Mouse (Mus musculus): ENCODE data around the gene Lrmda.

The Lrmda gene

GRCm38 (mm10) chr14:22019252-22019948 lies at the start of gene Lrmda:
Gene Lrmda (plus strand): TSS chr14:22019712.
- DNase-seq (ENCODE audit: low spot score in 2 of 2), result peak; percentile 25 to 34

DNA sequence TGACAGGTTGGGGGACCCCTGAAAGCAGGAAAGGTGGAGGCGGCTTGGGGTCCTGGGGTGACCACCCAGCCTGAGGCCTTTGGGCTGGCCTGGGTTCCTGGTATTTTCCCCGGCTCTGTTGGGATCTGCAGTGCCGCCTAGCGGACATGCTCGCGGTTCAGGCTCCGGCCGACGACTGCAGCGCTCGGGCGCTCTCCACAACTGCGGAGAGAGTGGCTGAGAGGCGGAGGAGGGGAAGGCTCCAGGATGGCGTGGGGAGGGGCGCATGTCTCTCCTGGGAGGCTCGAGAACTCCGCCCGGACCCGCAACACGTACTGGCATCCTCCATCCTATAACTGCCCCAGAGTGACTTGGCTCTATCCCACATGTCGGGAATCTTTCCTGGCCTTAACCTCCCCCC lies 38.0 kb upstream of the Lrmda start:
- no peak for DNase-seq (ENCODE audit: low spot score in 2 of 2)

GRCm38 (mm10) chr14:21982096-21982591 lies 37.4 kb upstream of the Lrmda start:
- DNase-seq (ENCODE audit: low spot score in 2 of 2), result no peak

GRCm38 (mm10) chr14:21982592-21983310 lies 36.8 kb upstream of the Lrmda start:
- no peak for DNase-seq (ENCODE audit: low spot score in 2 of 2)

DNA sequence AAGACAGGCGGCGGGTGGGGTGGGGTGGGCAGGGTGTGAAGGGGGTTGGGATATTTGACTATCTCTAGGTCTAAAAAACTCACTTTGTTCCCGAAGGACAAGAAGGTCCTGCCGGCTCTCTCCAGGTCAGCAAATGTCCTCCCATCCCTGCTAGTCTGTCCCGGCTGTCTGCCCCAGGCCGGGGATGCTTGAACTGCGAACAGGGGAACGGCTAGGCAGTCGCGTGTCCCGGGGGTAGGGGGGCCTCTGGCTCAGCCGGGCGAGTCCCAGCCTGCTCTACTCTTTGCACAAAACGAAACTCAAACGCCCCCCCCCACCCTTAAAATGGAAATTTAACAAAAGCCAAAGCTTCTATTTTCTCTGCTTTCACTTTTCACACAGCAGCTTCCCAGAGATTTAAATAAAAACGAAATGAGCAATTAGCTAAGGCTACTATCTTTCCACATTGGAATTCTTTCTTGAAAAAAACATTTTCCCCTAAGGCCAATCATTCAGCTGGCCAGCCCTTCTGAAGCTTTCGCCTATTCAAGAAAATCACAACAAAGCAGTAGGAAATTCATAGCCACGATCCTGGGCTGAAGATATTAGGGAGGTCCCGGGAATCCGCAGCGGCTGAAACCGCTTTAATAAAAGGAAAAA lies 36.1 kb upstream of the Lrmda start:
- DNase-seq (ENCODE audit: low spot score in 2 of 2), result no peak

GRCm38 (mm10) chr14:21983950-21984730 lies 35.4 kb upstream of the Lrmda start:
- DNase-seq (ENCODE audit: low spot score in 2 of 2), result no peak

- DNase-seq (ENCODE audit: low spot score in 2 of 2), result no peak
Measured at GRCm38 (mm10) chr14:21984757-21985425, 34.6 kb upstream of the Lrmda start.

DNA sequence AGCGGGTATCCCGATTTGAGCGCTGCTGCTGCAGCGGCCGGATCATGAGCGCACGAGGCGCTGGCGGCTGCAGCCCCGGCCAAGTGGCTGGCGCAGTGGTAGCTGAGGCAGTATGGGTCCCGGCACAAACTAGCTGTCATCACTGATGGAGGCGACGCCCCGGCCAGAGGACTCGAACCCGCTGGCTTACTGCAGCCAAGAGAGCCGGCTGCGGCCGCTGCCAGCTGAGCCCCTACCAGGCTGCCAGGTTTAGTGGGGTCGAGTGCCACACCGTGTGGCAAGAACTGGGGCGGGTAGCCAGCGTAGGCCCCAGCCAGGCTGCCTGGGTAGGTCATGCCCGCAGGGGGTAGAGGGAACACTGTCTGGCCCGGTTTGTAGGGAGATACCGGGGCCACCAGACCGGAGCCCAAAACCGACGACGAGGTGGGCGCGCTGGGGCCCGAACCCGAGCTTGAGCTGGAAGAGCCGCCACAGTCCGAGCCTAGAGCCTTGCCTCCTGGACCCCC lies 34.0 kb upstream of the Lrmda start:
- no peak for DNase-seq (ENCODE audit: low spot score in 2 of 2)

- peak; percentile 71 to 81 for DNase-seq (ENCODE audit: low spot score in 2 of 2)
Measured at GRCm38 (mm10) chr14:21985981-21986732, 33.4 kb upstream of the Lrmda start.

DNA sequence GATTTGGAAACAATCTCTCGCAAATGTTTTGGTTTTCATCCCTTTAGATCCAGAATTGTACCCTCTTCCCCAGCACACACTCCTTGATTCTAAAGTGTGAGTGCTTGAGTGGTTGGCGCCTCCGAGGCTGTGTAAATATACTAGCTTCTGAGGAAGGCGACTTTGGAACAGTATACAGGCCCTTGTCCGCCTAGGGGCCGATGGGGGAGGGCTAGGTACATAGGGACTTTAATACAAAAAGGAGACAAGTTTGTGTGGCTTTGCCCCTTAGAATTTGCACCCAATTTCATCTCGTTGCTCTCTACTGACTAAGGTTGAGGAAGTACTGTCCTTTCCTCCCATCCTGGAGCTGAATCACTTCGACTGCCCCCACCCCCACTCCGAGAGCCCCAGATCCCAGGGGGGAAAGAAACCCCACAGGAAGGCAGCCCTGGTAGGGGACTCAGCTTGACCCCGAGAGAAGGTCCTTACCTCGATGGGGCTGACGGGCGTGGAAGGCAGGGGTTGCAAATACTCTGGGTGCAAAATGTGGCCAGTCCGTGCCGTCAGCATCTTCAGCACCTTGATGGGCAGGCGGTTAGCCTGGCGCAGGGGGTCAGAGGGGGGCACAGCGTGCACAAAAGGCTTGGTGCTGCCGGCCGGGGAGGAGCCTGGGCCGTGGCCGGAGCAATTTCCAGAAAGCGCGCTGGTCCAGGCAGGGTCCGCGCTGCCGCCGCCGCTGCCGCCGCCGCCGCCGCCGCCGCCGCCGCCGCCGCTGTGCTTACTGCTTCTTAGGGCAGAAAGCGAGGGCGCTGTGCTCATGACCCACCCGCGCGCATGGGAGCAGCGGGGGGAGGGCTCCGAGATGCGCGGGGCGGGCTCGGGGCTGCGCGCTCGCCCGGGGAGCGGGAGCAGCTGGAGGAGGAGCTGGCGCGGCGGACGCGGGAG lies 32.5 kb upstream of the Lrmda start:
- DNase-seq (ENCODE audit: low spot score in 2 of 2), result no peak

DNA sequence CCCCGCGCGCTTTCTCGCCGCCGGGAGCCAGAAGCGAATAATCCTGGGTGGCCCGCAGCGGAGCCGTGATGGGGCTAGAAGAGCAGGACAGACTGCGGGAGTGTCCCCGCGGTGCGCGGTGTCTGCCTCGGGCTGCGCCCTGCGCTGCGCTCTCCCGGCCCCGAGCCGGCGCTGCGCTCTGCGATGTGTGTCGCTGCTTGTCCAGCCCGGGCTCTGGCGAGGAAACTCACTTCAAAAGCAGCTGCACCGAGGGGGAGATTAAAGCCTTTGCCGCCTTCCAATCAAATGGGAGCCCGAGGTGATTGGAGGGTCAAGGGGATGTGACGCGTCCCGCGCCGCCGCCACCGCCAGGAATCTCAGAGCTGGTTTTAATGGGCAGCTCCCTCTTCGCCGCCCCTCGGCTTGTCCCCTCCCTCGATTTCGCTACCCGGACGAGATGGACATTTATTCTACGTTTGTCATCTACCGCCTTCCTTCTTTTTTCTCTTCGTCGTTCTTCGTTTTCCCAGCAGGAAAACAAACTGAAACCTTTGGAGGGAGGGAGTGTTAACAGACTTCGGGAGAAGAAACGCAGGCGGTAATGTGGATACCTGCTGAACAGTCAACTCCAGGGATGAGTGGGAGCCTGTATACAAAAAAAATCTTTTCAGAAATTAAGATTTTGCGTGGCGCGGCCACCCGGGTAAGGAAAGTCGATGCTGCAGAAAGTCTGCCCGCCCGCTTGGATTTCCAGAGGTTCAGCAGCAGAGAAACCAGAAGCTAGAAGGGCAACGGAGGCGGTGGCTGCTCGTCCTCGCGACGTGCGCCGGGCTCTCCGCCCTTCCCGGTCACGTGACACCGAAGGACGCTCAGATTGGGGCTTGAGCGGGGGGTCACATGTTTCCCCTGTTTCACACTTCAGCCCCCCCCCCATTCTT lies 31.6 kb upstream of the Lrmda start:
- peak; percentile 87 to 91 for DNase-seq (ENCODE audit: low spot score in 2 of 2)

DNA sequence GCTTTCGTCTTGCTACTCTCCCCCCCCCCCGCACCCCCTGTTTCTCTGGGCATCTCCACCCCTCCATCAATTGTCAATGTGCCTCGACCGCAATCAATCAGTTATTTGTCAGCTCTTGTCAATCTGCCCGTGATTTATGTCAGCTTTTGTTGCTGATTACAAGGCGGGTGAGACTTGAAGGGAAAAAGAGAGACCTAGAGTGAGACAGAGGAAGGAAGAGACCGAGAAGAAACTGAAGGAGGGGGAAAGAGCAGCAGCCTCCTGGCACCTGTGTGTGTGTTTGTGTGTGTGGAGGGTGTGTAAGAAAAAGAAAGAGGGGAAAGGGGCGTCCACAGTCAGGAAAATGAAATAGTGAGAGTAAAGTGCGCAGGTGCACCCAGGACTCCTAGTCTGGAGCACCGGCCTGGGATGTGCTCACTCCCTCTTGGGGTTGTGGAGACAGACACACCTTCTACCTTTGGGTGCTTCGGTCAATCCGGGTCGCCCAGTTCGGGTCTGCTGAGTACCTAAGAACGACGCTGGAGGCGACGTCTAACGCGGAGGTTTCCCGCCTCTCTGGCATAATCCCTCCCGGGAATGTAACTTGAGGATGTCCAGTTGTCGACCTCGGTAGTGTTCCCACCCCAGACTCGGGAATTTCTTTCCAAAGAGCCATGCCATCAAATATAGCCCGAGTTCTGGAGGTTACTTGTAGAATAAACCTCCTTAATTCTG lies 30.8 kb upstream of the Lrmda start:
- DNase-seq (ENCODE audit: low spot score in 2 of 2), result no peak

DNA sequence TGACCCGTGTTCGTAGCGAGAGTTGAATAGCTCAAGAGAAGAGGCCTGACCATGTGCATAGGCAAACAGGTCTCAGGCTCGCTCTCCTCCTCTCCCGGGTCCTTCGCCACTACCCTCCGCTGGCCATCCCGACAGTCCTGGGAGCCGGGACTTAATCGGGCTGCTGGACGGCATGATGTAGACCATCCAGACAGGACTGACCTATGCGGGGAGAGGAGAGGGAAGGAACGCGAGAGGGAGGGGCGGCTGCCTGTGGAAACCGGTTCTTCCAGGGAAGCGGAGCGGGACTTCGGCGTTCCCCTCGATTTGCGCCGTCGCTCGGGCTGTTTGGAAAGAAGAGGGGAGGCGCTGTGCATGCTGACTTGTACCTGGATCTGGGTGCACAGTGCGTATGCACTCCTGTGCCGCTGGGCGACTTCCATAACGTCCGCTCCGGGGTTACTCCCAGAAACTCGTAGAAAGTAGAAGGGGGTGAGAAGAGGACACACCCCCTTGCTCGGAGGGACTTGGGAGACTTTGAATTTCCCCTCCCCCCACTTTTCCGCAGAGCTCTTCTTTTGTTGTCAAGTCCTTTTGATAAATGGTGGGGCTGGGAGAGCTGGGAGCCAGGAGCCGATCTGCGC lies 30.1 kb upstream of the Lrmda start, which contains the start of gene Zfp503:
Gene Zfp503 (minus strand): TSS at position 311 of the 623 bp plus-strand sequence.
- no peak for DNase-seq (ENCODE audit: low spot score in 2 of 2)

- DNase-seq (ENCODE audit: low spot score in 2 of 2), result no peak
Measured at GRCm38 (mm10) chr14:21990321-21991021, 29.0 kb upstream of the Lrmda start.

DNA sequence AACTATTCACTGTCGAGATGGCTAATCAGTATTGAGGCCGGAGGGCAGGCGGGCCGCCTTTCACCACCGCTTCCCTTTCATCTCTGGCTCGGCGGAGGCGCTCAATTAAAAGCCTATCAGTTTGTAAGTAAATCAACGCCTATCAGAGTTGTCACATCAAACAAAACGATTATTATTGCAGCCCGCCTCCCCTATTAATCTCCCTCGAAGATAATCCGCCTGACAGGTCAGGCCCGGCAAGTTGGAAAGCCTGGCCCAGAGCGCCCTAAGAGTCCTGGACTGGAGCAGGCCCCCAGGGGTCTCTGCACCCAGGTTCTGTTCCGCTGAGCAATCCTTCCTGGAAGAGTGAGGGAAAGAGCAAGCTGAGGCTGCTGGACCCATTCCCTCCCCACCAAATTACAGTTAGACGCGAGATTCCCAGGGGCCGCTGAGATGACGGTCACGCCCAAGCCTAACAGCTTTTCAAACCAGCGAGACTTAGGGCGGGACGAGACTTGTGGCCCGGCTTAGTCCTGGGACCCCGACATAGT lies 28.2 kb upstream of the Lrmda start:
- DNase-seq (ENCODE audit: low spot score in 2 of 2), result no peak

GRCm38 (mm10) chr14:21991856-21992255 lies 27.7 kb upstream of the Lrmda start:
- no peak for DNase-seq (ENCODE audit: low spot score in 2 of 2)
